Mouse (Mus musculus): Measurements from ENCODE around the gene Ntrk2. TPM values are rescaled to one million over a fixed set of nuclear protein-coding genes. Genes with fewer than 3 reads are reported as not detected.

Ntrk2 gene
- total RNA-seq (2021) = 10 to 100 TPM; 13.0 to 15.1 TPM
- long read RNA-seq, experiment 1, full-length matches to known transcripts = 3 of 15 reads
- long read RNA-seq, experiment 1, partial matches to known transcripts = 1 of 15 reads
- long read RNA-seq, experiment 1, other reads (novel, unspliced or antisense) = 11 of 15 reads
- long read RNA-seq, experiment 2, full-length matches to known transcripts = 4 of 10 reads
- long read RNA-seq, experiment 2, partial matches to known transcripts = 0 of 10 reads
- long read RNA-seq, experiment 2, other reads (novel, unspliced or antisense) = 6 of 10 reads

- peak; percentile 83 for DNase-seq
Measured at GRCm38 (mm10) chr13:58806397-58806892, at the start of gene Ntrk2. Gene Ntrk2 (plus strand): TSS chr13:58806569.

GRCm38 (mm10) chr13:58761003-58761630, 45.3 kb upstream of the Ntrk2 start:
- DNase-seq = no peak

GRCm38 (mm10) chr13:58768258-58768657, 38.1 kb upstream of the Ntrk2 start:
- DNase-seq = no peak

- no peak for DNase-seq
Measured at GRCm38 (mm10) chr13:58769438-58769837, 36.9 kb upstream of the Ntrk2 start.

GRCm38 (mm10) chr13:58779261-58779660, 27.1 kb upstream of the Ntrk2 start:
- DNase-seq = no peak

GRCm38 (mm10) chr13:58786476-58786875, 19.9 kb upstream of the Ntrk2 start:
- DNase-seq = no peak

GRCm38 (mm10) chr13:58790741-58791140, 15.6 kb upstream of the Ntrk2 start:
- no peak for DNase-seq

- no peak for DNase-seq
Measured at GRCm38 (mm10) chr13:58797386-58797785, 9.0 kb upstream of the Ntrk2 start.

GRCm38 (mm10) chr13:58801291-58801690, 5.1 kb upstream of the Ntrk2 start:
- no peak for DNase-seq

- no peak for DNase-seq
Measured at GRCm38 (mm10) chr13:58803882-58804281, 2.5 kb upstream of the Ntrk2 start.

GRCm38 (mm10) chr13:58805833-58806232, 536 bp upstream of the Ntrk2 start:
- no peak for DNase-seq

GRCm38 (mm10) chr13:58806896-58807628, 693 bp downstream of the Ntrk2 start:
- no peak for DNase-seq

- peak; percentile 42 for DNase-seq
Measured at GRCm38 (mm10) chr13:58807629-58808363, 1.4 kb downstream of the Ntrk2 start.

GRCm38 (mm10) chr13:58808381-58808821, 2.0 kb downstream of the Ntrk2 start:
- DNase-seq = peak; percentile 26

- DNase-seq = no peak
Measured at GRCm38 (mm10) chr13:58809930-58810329, 3.6 kb downstream of the Ntrk2 start.

GRCm38 (mm10) chr13:58824752-58825151, 18.4 kb downstream of the Ntrk2 start:
- DNase-seq = no peak

GRCm38 (mm10) chr13:58826356-58827197, 20.2 kb downstream of the Ntrk2 start:
- no peak for DNase-seq

GRCm38 (mm10) chr13:58831999-58832398, 25.6 kb downstream of the Ntrk2 start:
- DNase-seq = no peak

- no peak for DNase-seq
Measured at GRCm38 (mm10) chr13:58834726-58835125, 28.4 kb downstream of the Ntrk2 start.

GRCm38 (mm10) chr13:58836891-58837290, 30.5 kb downstream of the Ntrk2 start:
- no peak for DNase-seq

GRCm38 (mm10) chr13:58838110-58838509, 31.7 kb downstream of the Ntrk2 start:
- no peak for DNase-seq

Measured in gastrocnemius, postnatal 10 days (tissue).